Mouse (Mus musculus) cortical plate, adult 2 months (tissue): ENCODE data around the gene Gsto1.

Experiments used
- CTCF ChIP-seq: fragments of 200-500 bp; IDR thresholded peaks from 2 replicates; pipeline ENCODE4 v1.5.1; 2011; ENCODE audit warnings: mild to moderate bottlenecking, control low read depth, low read length; ENCODE audit not compliant: insufficient read depth; ENCODE audit errors: extremely low read depth
- POLR2A ChIP-seq: fragments of 200-500 bp; IDR thresholded peaks from 2 replicates; pipeline ENCODE4 v1.6.1; 2011; ENCODE audit warnings: mild to moderate bottlenecking, low read length, control low read depth; ENCODE audit not compliant: insufficient read depth; ENCODE audit errors: extremely low read depth

DNA sequence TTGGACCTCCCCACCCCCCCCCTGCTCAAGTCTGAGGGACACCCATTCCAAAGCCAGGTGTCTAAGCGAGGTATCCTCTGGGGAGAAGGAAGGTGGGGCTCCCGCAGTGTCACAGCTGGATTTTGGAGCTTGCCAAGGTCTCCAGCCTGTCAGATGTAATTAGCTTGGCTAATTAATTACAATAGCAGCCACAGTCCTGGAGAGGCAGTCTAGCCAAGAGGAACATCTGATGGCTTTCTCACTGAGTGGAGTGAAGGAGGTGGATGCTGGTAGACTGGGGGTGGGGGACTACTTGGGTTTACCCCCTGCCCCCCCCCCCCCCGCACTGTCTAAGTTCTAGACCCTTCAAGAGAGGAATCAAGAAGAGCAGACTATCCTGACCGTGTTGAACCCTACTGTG lies 48.9 kb downstream of the Gsto1 start:
- TF ChIP-seq CTCF: no peak
- no peak for TF ChIP-seq POLR2A
